Mouse (Mus musculus) CD4-positive, CD25-positive, alpha-beta regulatory T cell, adult 2 months (primary cell): ENCODE data around the gene Smarcd1.

Experiments
- DNase-seq: peaks from one replicate; pipeline ENCODE4 v3.0.0-alpha.2; 2012; ENCODE audit warnings: low read depth, low spot score

Smarcd1 gene

GRCm38 (mm10) chr15:99701999-99702900 lies at the start of gene Smarcd1:
Gene Smarcd1, plus strand, starts transcription at chr15:99702129.
- DNase-seq: peak; percentile 93

GRCm38 (mm10) chr15:99653291-99653690 lies 48.6 kb upstream of the Smarcd1 start:
- DNase-seq: peak; percentile 55

- no peak for DNase-seq
Measured at GRCm38 (mm10) chr15:99653876-99654275, 48.1 kb upstream of the Smarcd1 start.

- no peak for DNase-seq
Measured at GRCm38 (mm10) chr15:99655956-99656355, 46.0 kb upstream of the Smarcd1 start.

- DNase-seq: no peak
Measured at GRCm38 (mm10) chr15:99658437-99658836, 43.5 kb upstream of the Smarcd1 start.

GRCm38 (mm10) chr15:99661121-99661830 lies 40.7 kb upstream of the Smarcd1 start:
- no peak for DNase-seq

- DNase-seq: no peak
Measured at GRCm38 (mm10) chr15:99662371-99662770, 39.6 kb upstream of the Smarcd1 start.

GRCm38 (mm10) chr15:99663964-99664599 lies 37.8 kb upstream of the Smarcd1 start:
- DNase-seq: no peak

- no peak for DNase-seq
Measured at GRCm38 (mm10) chr15:99664600-99665451, 37.1 kb upstream of the Smarcd1 start.

GRCm38 (mm10) chr15:99667544-99667943 lies 34.4 kb upstream of the Smarcd1 start:
- no peak for DNase-seq

GRCm38 (mm10) chr15:99668881-99669280 lies 33.0 kb upstream of the Smarcd1 start:
- DNase-seq: peak; percentile 80

GRCm38 (mm10) chr15:99669392-99669791 lies 32.5 kb upstream of the Smarcd1 start:
- DNase-seq: no peak

- peak; percentile 21 for DNase-seq
Measured at GRCm38 (mm10) chr15:99670154-99670821, 31.6 kb upstream of the Smarcd1 start, which contains the start of gene Asic1. Gene Asic1, plus strand, starts transcription at chr15:99670368.

- DNase-seq: no peak
Measured at GRCm38 (mm10) chr15:99670964-99671670, 30.8 kb upstream of the Smarcd1 start.

GRCm38 (mm10) chr15:99671783-99672182 lies 30.1 kb upstream of the Smarcd1 start:
- no peak for DNase-seq

GRCm38 (mm10) chr15:99674866-99675265 lies 27.1 kb upstream of the Smarcd1 start:
- no peak for DNase-seq

GRCm38 (mm10) chr15:99677089-99677488 lies 24.8 kb upstream of the Smarcd1 start:
- no peak for DNase-seq

- DNase-seq: peak; percentile 60
Measured at GRCm38 (mm10) chr15:99678063-99678800, 23.7 kb upstream of the Smarcd1 start.

GRCm38 (mm10) chr15:99679008-99679407 lies 22.9 kb upstream of the Smarcd1 start:
- no peak for DNase-seq
